8 mouse cellular contexts compared by ENCODE assay signal in the genomic region with DNA sequence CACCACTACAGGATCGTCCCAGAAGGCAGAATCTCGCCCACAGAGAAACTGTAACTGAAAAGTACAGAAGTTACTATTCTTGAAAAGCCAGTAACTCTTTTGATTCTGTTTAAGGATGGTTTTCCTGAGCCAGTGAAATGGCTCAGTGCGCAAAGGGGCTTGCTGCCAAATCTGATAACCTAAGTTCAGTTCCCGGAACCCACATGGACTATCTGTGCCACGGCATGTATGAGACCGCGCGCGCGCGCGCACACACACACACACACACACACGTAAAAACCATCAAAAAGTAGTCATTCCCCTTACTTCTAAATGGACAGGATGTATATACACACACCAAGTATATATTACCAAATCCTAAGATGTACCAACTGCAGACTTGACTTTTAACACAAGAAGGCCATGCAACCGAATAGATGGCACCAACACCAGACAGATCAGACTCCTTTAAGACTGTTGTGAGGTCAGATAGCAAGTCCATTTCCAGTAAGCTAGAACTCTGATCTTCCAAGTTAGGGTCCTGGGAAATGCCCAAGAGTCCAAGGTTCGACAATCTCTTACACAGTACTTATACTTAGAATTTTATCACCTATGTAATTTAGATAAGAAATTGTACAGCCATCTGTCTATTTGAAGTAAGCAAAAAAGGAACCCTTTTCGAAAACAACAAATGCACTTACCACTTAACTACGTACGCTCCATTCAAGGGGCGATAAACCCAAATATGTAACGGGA. TPM values are rescaled to one million over a fixed set of nuclear protein-coding genes. Genes with fewer than 3 reads are reported as not detected.
A peak's percentile ranks its signal among the peaks of the same experiment; 100 is the strongest.
DNase-seq lines count a peak whose midpoint lies in the region; ATAC-seq lines count a peak whose summit lies in the region.

No protein-coding gene starts in this region.

- ATAC-seq in hindbrain, embryonic 13.5 days (ENCODE audit: low FRiP score) = no peak
- ATAC-seq in megakaryocyte-erythroid progenitor cell, adult 5-6 weeks (replicated peaks; ENCODE audit: low FRiP score, low TSS enrichment, poor library complexity, severe bottlenecking) = peak; percentile 8; the same call in 1 of the 2 replicates

- no peaks in the 10 kb centered on the region for H3K9me3 ChIP-seq in hindbrain, embryonic 13.5 days

- WGBS in hindbrain, embryonic 13.5 days = 91% methylated on average over 20 of the region's 20 CpGs

- H3K27me3 ChIP-seq in hindbrain, embryonic 13.5 days = no peaks in the 10 kb centered on the region

- peaks cover 16% of the 10 kb centered on the region for H3K4me1 ChIP-seq in hindbrain, embryonic 13.5 days (replicated peaks)

- H3K36me3 ChIP-seq in hindbrain, embryonic 13.5 days = peaks cover 45% of the 10 kb centered on the region

- peak overlapping the region; percentile 90 for H3K4me3 ChIP-seq in hindbrain, embryonic 13.5 days

- peak overlapping the region; percentile 93; the same call in 1 of the 2 replicates for H3K9ac ChIP-seq in hindbrain, embryonic 13.5 days

- peak; percentile 74 for DNase-seq in heart, adult 11 months
- no peak for DNase-seq in heart, adult 18-20 months
- DNase-seq in NIH3T3 (ENCODE audit: low read depth) = peak; percentile 6
- DNase-seq in embryo, embryonic 10 days (ENCODE audit: low spot score) = no peak
- no peak for DNase-seq in right cerebral cortex, postnatal 4 days
- DNase-seq in gastrocnemius, adult 18-20 months (ENCODE audit: low spot score) = no peak

- H3K4me2 ChIP-seq in hindbrain, embryonic 13.5 days = peak overlapping the region; percentile 68

- no peak overlapping the region for H3K27ac ChIP-seq in hindbrain, embryonic 13.5 days

RNA-seq across cellular contexts. Expression of a gene that starts 1.4 kb away (rescaled TPM):
- 10 to 100 TPM; 18.4 to 21.3 TPM for total RNA-seq in heart, adult 18-20 months (2021)
- polyA plus RNA-seq in hindbrain, embryonic 13.5 days (2015; fragmentation: Nextera tagmentation; extraction: Ambion mirVana) = 34.3 and 34.6 TPM in 2 replicates
- total RNA-seq in megakaryocyte-erythroid progenitor cell, adult 5-6 weeks (2014; fragmentation: Nextera tagmentation) = 28.9 and 31.5 TPM in 2 replicates
- 31.3 and 47.5 TPM in 2 replicates for total RNA-seq in megakaryocyte-erythroid progenitor cell, adult 5-6 weeks (2017)
- total RNA-seq in gastrocnemius, adult 18-20 months (2021) = 10 to 100 TPM in 1 of 2 experiments, 1 to 10 TPM in 1; 9.0 to 10.2 TPM

RNA-seq across cellular contexts. Expression of a gene that starts 40.9 kb away (rescaled TPM):
- total RNA-seq in heart, adult 18-20 months (2021) = 10 to 100 TPM; 22.6 to 28.5 TPM
- polyA plus RNA-seq in hindbrain, embryonic 13.5 days (2015; fragmentation: Nextera tagmentation; extraction: Ambion mirVana) = 26.7 and 29.5 TPM in 2 replicates
- total RNA-seq in megakaryocyte-erythroid progenitor cell, adult 5-6 weeks (2014; fragmentation: Nextera tagmentation) = 84.1 and 92.3 TPM in 2 replicates
- 127 and 153 TPM in 2 replicates for total RNA-seq in megakaryocyte-erythroid progenitor cell, adult 5-6 weeks (2017)
- total RNA-seq in gastrocnemius, adult 18-20 months (2021) = 10 to 100 TPM; 23.9 to 27.7 TPM

RNA-seq across cellular contexts. Expression of a gene that starts 56.2 kb away (rescaled TPM):
- not detected for total RNA-seq in heart, adult 18-20 months (2021)
- 0.17 and 0.22 TPM in 2 replicates for polyA plus RNA-seq in hindbrain, embryonic 13.5 days (2015; fragmentation: Nextera tagmentation; extraction: Ambion mirVana)
- total RNA-seq in megakaryocyte-erythroid progenitor cell, adult 5-6 weeks (2014; fragmentation: Nextera tagmentation) = not detected in 2 replicates
- not detected in 2 replicates for total RNA-seq in megakaryocyte-erythroid progenitor cell, adult 5-6 weeks (2017)
- total RNA-seq in gastrocnemius, adult 18-20 months (2021) = not detected

Comparison
In these comparisons a context has a peak if more than half of its experiments do, and no peak if none do; other contexts are left out.
1. DNase-seq: peak in heart, adult 11 months (single experiment) and NIH3T3 (single experiment); none in heart, adult 18-20 months (0 of 2), embryo, embryonic 10 days (single experiment), right cerebral cortex, postnatal 4 days (single experiment) and gastrocnemius, adult 18-20 months (single experiment).